Mouse (Mus musculus): ENCODE data around the gene Fam228a. TPM values are rescaled to one million over a fixed set of nuclear protein-coding genes. Genes with fewer than 3 reads are reported as not detected.
"Not testable (repeated sequence)": the region's sequence is repeated elsewhere in the genome, so short reads cannot be mapped to it uniquely, and the experiment has no call there.

Gene Fam228a
- 0.50 and 0.83 TPM in 2 replicates for polyA plus RNA-seq (2012; ENCODE audit: insufficient read depth, insufficient read length, missing spikeins)

- Histone ChIP-seq H3K4me1 (ENCODE audit: control insufficient read depth, insufficient read depth, insufficient read length, low read length) (no peaks in the 10 kb centered on the region), H3K27ac (replicated peaks; ENCODE audit: low read depth, low read length) (no peak within 1 kb of the TSS), H3K4me3 (ENCODE audit: insufficient read depth, low read depth, low read length) (no peak within 1 kb of the TSS)
Measured at GRCm38 (mm10) chr12:4738031-4738576, at the start of gene Fam228a. TSS of gene Fam228a (minus strand) at chr12:4738430.

- Histone ChIP-seq H3K4me3 (ENCODE audit: insufficient read depth, low read depth, low read length) (no peak overlapping the region), H3K27ac (replicated peaks; ENCODE audit: low read depth, low read length) (no peak overlapping the region), H3K4me1 (ENCODE audit: control insufficient read depth, insufficient read depth, insufficient read length, low read length) (no peaks in the 10 kb centered on the region)
Measured at GRCm38 (mm10) chr12:4784466-4784865, 46.2 kb upstream of the Fam228a start.

- H3K27ac ChIP-seq (replicated peaks; ENCODE audit: low read depth, low read length): no peak overlapping the region
- H3K4me3 ChIP-seq (ENCODE audit: insufficient read depth, low read depth, low read length): no peak overlapping the region
- no peaks in the 10 kb centered on the region for H3K4me1 ChIP-seq (ENCODE audit: control insufficient read depth, insufficient read depth, insufficient read length, low read length)
Measured at GRCm38 (mm10) chr12:4783598-4783997, 45.4 kb upstream of the Fam228a start.

- not testable (repeated sequence) for H3K27ac ChIP-seq (replicated peaks; ENCODE audit: low read depth, low read length); H3K4me1 ChIP-seq (ENCODE audit: control insufficient read depth, insufficient read depth, insufficient read length, low read length); H3K4me3 ChIP-seq (ENCODE audit: insufficient read depth, low read depth, low read length)
Measured at GRCm38 (mm10) chr12:4781725-4782404, 43.6 kb upstream of the Fam228a start.

- no peak overlapping the region for H3K27ac ChIP-seq (replicated peaks; ENCODE audit: low read depth, low read length)
- H3K4me1 ChIP-seq (ENCODE audit: control insufficient read depth, insufficient read depth, insufficient read length, low read length): no peaks in the 10 kb centered on the region
- no peak overlapping the region for H3K4me3 ChIP-seq (ENCODE audit: insufficient read depth, low read depth, low read length)
Measured at GRCm38 (mm10) chr12:4781270-4781669, 43.0 kb upstream of the Fam228a start.

- Histone ChIP-seq H3K27ac (replicated peaks; ENCODE audit: low read depth, low read length) (no peak overlapping the region), H3K4me3 (ENCODE audit: insufficient read depth, low read depth, low read length) (no peak overlapping the region), H3K4me1 (ENCODE audit: control insufficient read depth, insufficient read depth, insufficient read length, low read length) (no peaks in the 10 kb centered on the region)
Measured at GRCm38 (mm10) chr12:4780245-4780644, 42.0 kb upstream of the Fam228a start.

GRCm38 (mm10) chr12:4777734-4778133 is 39.5 kb upstream of the Fam228a start:
- no peaks in the 10 kb centered on the region for H3K4me1 ChIP-seq (ENCODE audit: control insufficient read depth, insufficient read depth, insufficient read length, low read length)
- no peak overlapping the region for H3K4me3 ChIP-seq (ENCODE audit: insufficient read depth, low read depth, low read length)
- no peak overlapping the region for H3K27ac ChIP-seq (replicated peaks; ENCODE audit: low read depth, low read length)

GRCm38 (mm10) chr12:4775588-4775949 is 37.3 kb upstream of the Fam228a start:
- no peak overlapping the region for H3K27ac ChIP-seq (replicated peaks; ENCODE audit: low read depth, low read length)
- H3K4me1 ChIP-seq (ENCODE audit: control insufficient read depth, insufficient read depth, insufficient read length, low read length): no peaks in the 10 kb centered on the region
- no peak overlapping the region for H3K4me3 ChIP-seq (ENCODE audit: insufficient read depth, low read depth, low read length)

- Histone ChIP-seq H3K27ac (replicated peaks; ENCODE audit: low read depth, low read length) (no peak overlapping the region), H3K4me3 (ENCODE audit: insufficient read depth, low read depth, low read length) (no peak overlapping the region), H3K4me1 (ENCODE audit: control insufficient read depth, insufficient read depth, insufficient read length, low read length) (no peaks in the 10 kb centered on the region)
Measured at GRCm38 (mm10) chr12:4774895-4775587, 36.8 kb upstream of the Fam228a start.

- Histone ChIP-seq H3K4me3 (ENCODE audit: insufficient read depth, low read depth, low read length) (peak overlapping the region; percentile 94), H3K4me1 (ENCODE audit: control insufficient read depth, insufficient read depth, insufficient read length, low read length) (no peaks in the 10 kb centered on the region), H3K27ac (replicated peaks; ENCODE audit: low read depth, low read length) (no peak overlapping the region)
Measured at GRCm38 (mm10) chr12:4769333-4769723, 31.1 kb upstream of the Fam228a start.

- H3K4me1 ChIP-seq (ENCODE audit: control insufficient read depth, insufficient read depth, insufficient read length, low read length): no peaks in the 10 kb centered on the region
- H3K27ac ChIP-seq (replicated peaks; ENCODE audit: low read depth, low read length): peak within 1 kb of the TSS; percentile 75
- peak within 1 kb of the TSS; percentile 94 for H3K4me3 ChIP-seq (ENCODE audit: insufficient read depth, low read depth, low read length)
Measured at GRCm38 (mm10) chr12:4768492-4769332, 30.5 kb upstream of the Fam228a start, which contains the start of the genes Pfn4 and Fam228b. TSS of gene Pfn4 (plus strand) at chr12:4769022. TSS of gene Fam228b (minus strand) at chr12:4769267.

- Histone ChIP-seq H3K27ac (replicated peaks; ENCODE audit: low read depth, low read length) (no peak overlapping the region), H3K4me3 (ENCODE audit: insufficient read depth, low read depth, low read length) (no peak overlapping the region)
Measured at GRCm38 (mm10) chr12:4757060-4757459, 18.8 kb upstream of the Fam228a start.

GRCm38 (mm10) chr12:4754451-4754850 is 16.2 kb upstream of the Fam228a start:
- not testable (repeated sequence) for H3K4me3 ChIP-seq (ENCODE audit: insufficient read depth, low read depth, low read length); H3K4me1 ChIP-seq (ENCODE audit: control insufficient read depth, insufficient read depth, insufficient read length, low read length); H3K27ac ChIP-seq (replicated peaks; ENCODE audit: low read depth, low read length)

More at GRCm38 (mm10) chr12:4757060-4757459, 18.8 kb upstream of the Fam228a start:
- H3K4me1 ChIP-seq (ENCODE audit: control insufficient read depth, insufficient read depth, insufficient read length, low read length): no peaks in the 10 kb centered on the region

GRCm38 (mm10) chr12:4744486-4744885 is 6.3 kb upstream of the Fam228a start:
- H3K4me1 ChIP-seq (ENCODE audit: control insufficient read depth, insufficient read depth, insufficient read length, low read length): no peaks in the 10 kb centered on the region
- no peak overlapping the region for H3K27ac ChIP-seq (replicated peaks; ENCODE audit: low read depth, low read length)
- no peak overlapping the region for H3K4me3 ChIP-seq (ENCODE audit: insufficient read depth, low read depth, low read length)

GRCm38 (mm10) chr12:4742183-4742582 is 4.0 kb upstream of the Fam228a start:
- Histone ChIP-seq H3K27ac (replicated peaks; ENCODE audit: low read depth, low read length) (no peak overlapping the region), H3K4me3 (ENCODE audit: insufficient read depth, low read depth, low read length) (no peak overlapping the region), H3K4me1 (ENCODE audit: control insufficient read depth, insufficient read depth, insufficient read length, low read length) (no peaks in the 10 kb centered on the region)
